Mouse (Mus musculus) intestine, embryonic 14.5 days (tissue): Measurements from ENCODE around the gene Ccdc121. TPM values are rescaled to one million over a fixed set of nuclear protein-coding genes. Genes with fewer than 3 reads are reported as not detected.

ENCODE experiments used
- ATAC-seq: fragments of 200-750 bp; cut with Nextera tagmentation; replicated peaks from 2 replicates; pipeline ENCODE4 v1.8.0; 2017; ENCODE audit warnings: low read depth, moderate number of reproducible peaks, moderate TSS enrichment, moderate library complexity; ENCODE audit not compliant: low FRiP score, low TSS enrichment
- DNase-seq: peaks from one replicate; pipeline ENCODE4 v3.0.0-alpha.2; 2018; ENCODE audit warnings: low spot score
- H3K27ac ChIP-seq: fragments of 300-500 bp; sonication (generic); 2 replicates; pipeline ENCODE4 v1.5.1; 2014; ENCODE audit warnings: low read depth, mild to moderate bottlenecking, control low read depth
- H3K27me3 ChIP-seq: fragments of 300-500 bp; sonication (generic); replicated peaks from 2 replicates; pipeline ENCODE4 v1.6.1; 2014; ENCODE audit warnings: low read length, control low read depth; ENCODE audit not compliant: control insufficient read depth, insufficient read depth
- H3K36me3 ChIP-seq: fragments of 300-500 bp; sonication (generic); 2 replicates; pipeline ENCODE4 v1.6.1; 2014; ENCODE audit warnings: low read length, control low read depth; ENCODE audit not compliant: control insufficient read depth, insufficient read depth
- H3K4me1 ChIP-seq: fragments of 300-500 bp; sonication (generic); replicated peaks from 2 replicates; pipeline ENCODE4 v1.6.1; 2014; ENCODE audit warnings: low read length, control low read depth, mixed read lengths; ENCODE audit not compliant: control insufficient read depth, insufficient read depth
- H3K4me2 ChIP-seq: fragments of 300-500 bp; sonication (generic); 2 replicates; pipeline ENCODE4 v1.6.1; 2014; ENCODE audit warnings: low read length
- H3K4me3 ChIP-seq: fragments of 300-500 bp; sonication (generic); 2 replicates; pipeline ENCODE4 v1.5.1; 2014; ENCODE audit warnings: low read depth, low read length, control low read depth, mixed read lengths
- H3K9ac ChIP-seq: fragments of 300-500 bp; sonication (generic); 2 replicates; pipeline ENCODE4 v1.6.1; 2014; ENCODE audit warnings: mild to moderate bottlenecking, low read length
- H3K9me3 ChIP-seq: fragments of 300-500 bp; sonication (generic); 2 replicates; pipeline ENCODE4 v1.6.1; 2016; ENCODE audit warnings: low read length, control low read depth; ENCODE audit not compliant: control insufficient read depth
- WGBS: fragments of 180-500 bp; shearing (Covaris S2); extraction: QIAGEN DNeasy Blood & Tissue Kit; methylation state at CpG from one replicate; pipeline ENCODE4 v1.1.7; 2014; 5-methylcytosine and 5-hydroxymethylcytosine counted together
- polyA plus RNA-seq: library from polyadenylated mRNA; unstranded; fragments of >200 nt; fragmentation: Nextera tagmentation; extraction: Ambion mirVana; gene quantifications from 2 replicates; pipeline ENCODE4 v1.2.1, GENCODE M21; 2014

The Ccdc121 gene
- polyA plus RNA-seq, 1 experiment from 2014 or later = not detected

DNA sequence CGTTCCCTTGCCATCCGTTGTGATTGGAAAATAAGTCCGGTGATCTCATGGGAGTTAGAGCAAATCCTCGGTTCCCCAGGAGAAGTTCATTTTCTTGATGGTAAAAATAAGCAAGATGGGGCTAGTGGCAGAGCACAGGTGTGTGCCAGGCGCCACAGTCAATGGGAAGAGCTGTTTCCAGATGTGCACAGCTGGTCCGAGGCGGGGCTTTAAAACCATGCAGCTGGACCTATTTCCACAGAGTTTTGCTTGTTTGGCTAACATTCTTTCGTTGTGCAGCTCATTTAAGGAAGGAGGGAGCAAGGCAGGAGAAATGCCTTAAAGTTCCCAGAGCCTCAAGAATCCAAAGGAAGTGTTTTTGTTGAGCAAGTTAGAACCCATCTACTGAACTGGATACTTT, 49.8 kb downstream of the Ccdc121 start:
- Histone ChIP-seq H3K27ac (no peak overlapping the region), H3K4me2 (no peak overlapping the region), H3K36me3 (no peaks in the 10 kb centered on the region), H3K27me3 (no peaks in the 10 kb centered on the region), H3K9me3 (no peaks in the 10 kb centered on the region), H3K4me3 (no peak overlapping the region), H3K9ac (no peak overlapping the region), H3K4me1 (no peaks in the 10 kb centered on the region)
- DNase-seq = no peak
- 64% methylated on average over 8 of the region's 8 CpGs for WGBS
- ATAC-seq = no peak

GRCm38 (mm10) chr1:181460283-181460682, 51.0 kb downstream of the Ccdc121 start:
- no peak overlapping the region for H3K4me3 ChIP-seq
- H3K36me3 ChIP-seq = no peaks in the 10 kb centered on the region
- no peak overlapping the region for H3K4me2 ChIP-seq
- no peaks in the 10 kb centered on the region for H3K9me3 ChIP-seq
- WGBS = 83% methylated on average over 2 of the region's 2 CpGs
- no peak overlapping the region for H3K9ac ChIP-seq
- no peak for DNase-seq
- no peak for ATAC-seq
- H3K27ac ChIP-seq = no peak overlapping the region
- H3K4me1 ChIP-seq = no peaks in the 10 kb centered on the region
- no peaks in the 10 kb centered on the region for H3K27me3 ChIP-seq

Other genes with a start within 250 kb of the Ccdc121 start
- 0.31 and 0.41 TPM in 2 replicates for gene Cnih3, start 158.8 kb downstream of the Ccdc121 start, polyA plus RNA-seq
- gene Dnah14, start 65.1 kb upstream of the Ccdc121 start, polyA plus RNA-seq = 1.8 and 2.2 TPM in 2 replicates